Mouse (Mus musculus): ENCODE measurements at regions not wholly inside any gene's neighbourhood (a gene's known extent, or its start where the extent isn't known, plus 50 kb on each side); places are given as distances from the start of the nearest gene placed in this dataset.

DNA sequence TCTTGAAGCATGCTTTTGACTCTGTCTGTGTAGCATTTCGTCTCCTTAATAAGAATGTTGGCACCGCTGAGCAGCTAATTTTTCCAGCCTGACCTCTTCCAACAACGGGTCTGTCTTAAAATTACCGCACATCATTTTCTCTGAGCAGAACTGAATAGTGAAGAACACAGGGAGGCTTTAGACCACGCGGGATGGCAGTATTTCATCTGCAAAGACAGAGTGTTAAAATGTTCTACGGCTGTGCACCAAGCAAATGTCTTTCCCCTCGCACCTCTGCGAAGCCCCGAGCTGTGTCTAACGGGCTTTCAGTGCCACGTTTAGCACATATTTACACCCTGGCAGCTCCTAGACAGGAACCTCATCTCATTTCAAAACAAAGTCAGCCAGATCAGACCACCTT, 75.3 kb upstream of the Exoc4 start:
- no peaks in the 10 kb centered on the region for H3K4me1 ChIP-seq (replicated peaks; ENCODE audit: control insufficient read depth, insufficient read depth)
- H3K4me2 ChIP-seq (replicated peaks; ENCODE audit: low read depth), result no peak overlapping the region
- H3K4me3 ChIP-seq (ENCODE audit: low read depth, low read length), result no peak overlapping the region
- no peaks in the 10 kb centered on the region for H3K27me3 ChIP-seq (ENCODE audit: control insufficient read depth, insufficient read depth, low read length)
- no peak for TF ChIP-seq EP300 (optimal IDR thresholded peaks at IDR 0.05)
- TF ChIP-seq CTCF (IDR thresholded peaks at IDR 0.05; ENCODE audit: low read depth), result no peak
- H3K9me3 ChIP-seq (ENCODE audit: control insufficient read depth, low read length), result no peaks in the 10 kb centered on the region
- no peaks in the 10 kb centered on the region for H3K36me3 ChIP-seq (ENCODE audit: control insufficient read depth, insufficient read depth, low read length)
- DNase-seq (ENCODE audit: low spot score) (no peak), ATAC-seq (ENCODE audit: low FRiP score, low TSS enrichment) (no peak)
- 58% methylated on average over 12 of the region's 12 CpGs for WGBS
- no peak overlapping the region for H3K27ac ChIP-seq (replicated peaks)
- no peak overlapping the region for H3K9ac ChIP-seq (ENCODE audit: low read length)

- H3K4me2 ChIP-seq (replicated peaks; ENCODE audit: low read depth), result no peak overlapping the region
- H3K9ac ChIP-seq (ENCODE audit: low read length), result no peak overlapping the region
- H3K27me3 ChIP-seq (ENCODE audit: control insufficient read depth, insufficient read depth, low read length), result no peaks in the 10 kb centered on the region
- no peaks in the 10 kb centered on the region for H3K9me3 ChIP-seq (ENCODE audit: control insufficient read depth, low read length)
- H3K4me3 ChIP-seq (ENCODE audit: low read depth, low read length), result no peak overlapping the region
- TF ChIP-seq CTCF (IDR thresholded peaks at IDR 0.05; ENCODE audit: low read depth), result peak; percentile 48
- TF ChIP-seq EP300 (optimal IDR thresholded peaks at IDR 0.05), result no peak
- no peak overlapping the region for H3K27ac ChIP-seq (replicated peaks)
- H3K36me3 ChIP-seq (ENCODE audit: control insufficient read depth, insufficient read depth, low read length), result no peaks in the 10 kb centered on the region
- DNase-seq (ENCODE audit: low spot score) (no peak), ATAC-seq (ENCODE audit: low FRiP score, low TSS enrichment) (no peak)
- WGBS, result 57% methylated on average over 6 of the region's 6 CpGs
- no peaks in the 10 kb centered on the region for H3K4me1 ChIP-seq (replicated peaks; ENCODE audit: control insufficient read depth, insufficient read depth)
Observed at GRCm38 (mm10) chr6:33174616-33175015, 74.3 kb upstream of the Exoc4 start.

DNA sequence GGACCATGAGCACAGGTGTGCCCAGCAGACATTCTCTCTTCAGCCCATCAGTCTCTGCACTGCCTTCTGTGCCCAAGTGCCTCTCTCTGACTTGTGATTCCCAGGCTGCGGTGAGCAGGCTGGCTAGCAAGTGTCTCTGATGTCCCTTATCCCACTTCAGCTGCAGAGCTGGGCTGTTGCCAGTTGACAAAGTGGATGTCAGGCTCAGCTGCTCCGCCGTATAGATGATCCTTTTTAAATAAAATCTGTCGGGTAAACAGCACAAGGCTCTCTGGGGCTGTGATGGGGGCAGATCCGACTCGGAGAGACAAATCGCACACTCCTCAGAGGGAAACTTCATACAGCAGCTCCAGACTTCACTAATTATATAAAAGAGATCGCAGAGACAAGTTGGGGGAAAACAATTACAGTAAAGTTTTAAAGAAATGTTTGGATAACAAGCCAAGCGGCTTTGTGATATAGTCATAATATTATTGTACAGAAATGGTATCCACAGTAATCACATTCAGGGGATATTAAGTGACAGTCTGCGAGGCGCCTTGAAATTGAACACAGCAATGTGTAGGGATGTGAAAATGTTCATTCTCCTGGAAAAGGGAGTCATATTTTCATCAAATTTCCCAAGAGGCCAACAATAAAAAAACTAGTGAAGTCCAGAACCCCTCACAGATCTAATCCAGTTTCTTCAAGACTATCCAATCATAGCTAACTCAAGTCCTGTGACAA, 59.2 kb upstream of the Exoc4 start:
- no peak overlapping the region for H3K9ac ChIP-seq (ENCODE audit: low read length)
- no peak for ATAC-seq (ENCODE audit: low FRiP score, low TSS enrichment)
- no peaks in the 10 kb centered on the region for H3K9me3 ChIP-seq (ENCODE audit: control insufficient read depth, low read length)
- DNase-seq (ENCODE audit: low spot score), result no peak
- no peak overlapping the region for H3K4me3 ChIP-seq (ENCODE audit: low read depth, low read length)
- 33% methylated on average over 11 of the region's 11 CpGs for WGBS
- H3K36me3 ChIP-seq (ENCODE audit: control insufficient read depth, insufficient read depth, low read length), result no peaks in the 10 kb centered on the region
- no peaks in the 10 kb centered on the region for H3K27me3 ChIP-seq (ENCODE audit: control insufficient read depth, insufficient read depth, low read length)
- H3K27ac ChIP-seq (replicated peaks), result no peak overlapping the region
- TF ChIP-seq EP300 (optimal IDR thresholded peaks at IDR 0.05), result no peak
- H3K4me2 ChIP-seq (replicated peaks; ENCODE audit: low read depth), result no peak overlapping the region
- no peaks in the 10 kb centered on the region for H3K4me1 ChIP-seq (replicated peaks; ENCODE audit: control insufficient read depth, insufficient read depth)

- DNase-seq (ENCODE audit: low spot score), result no peak
- H3K27me3 ChIP-seq (ENCODE audit: control insufficient read depth, insufficient read depth, low read length), result no peaks in the 10 kb centered on the region
- H3K4me3 ChIP-seq (ENCODE audit: low read depth, low read length), result no peak overlapping the region
- no peak overlapping the region for H3K27ac ChIP-seq (replicated peaks)
- H3K9ac ChIP-seq (ENCODE audit: low read length), result no peak overlapping the region
- no peaks in the 10 kb centered on the region for H3K36me3 ChIP-seq (ENCODE audit: control insufficient read depth, insufficient read depth, low read length)
- H3K9me3 ChIP-seq (ENCODE audit: control insufficient read depth, low read length), result no peaks in the 10 kb centered on the region
- TF ChIP-seq CTCF (IDR thresholded peaks at IDR 0.05; ENCODE audit: low read depth) (no peak), EP300 (optimal IDR thresholded peaks at IDR 0.05) (no peak)
- no peak for ATAC-seq (ENCODE audit: low FRiP score, low TSS enrichment)
- no peaks in the 10 kb centered on the region for H3K4me1 ChIP-seq (replicated peaks; ENCODE audit: control insufficient read depth, insufficient read depth)
- no peak overlapping the region for H3K4me2 ChIP-seq (replicated peaks; ENCODE audit: low read depth)
- 77% methylated on average over 3 of the region's 3 CpGs for WGBS
Observed at GRCm38 (mm10) chr6:33193823-33194222, 55.1 kb upstream of the Exoc4 start.
